Mouse (Mus musculus): Measurements from ENCODE around the gene Sestd1. TPM values are rescaled to one million over a fixed set of nuclear protein-coding genes. Genes with fewer than 3 reads are reported as not detected.

Gene Sestd1
- polyA plus RNA-seq, 1 experiment from 2014 or later: 9.9 TPM

DNA sequence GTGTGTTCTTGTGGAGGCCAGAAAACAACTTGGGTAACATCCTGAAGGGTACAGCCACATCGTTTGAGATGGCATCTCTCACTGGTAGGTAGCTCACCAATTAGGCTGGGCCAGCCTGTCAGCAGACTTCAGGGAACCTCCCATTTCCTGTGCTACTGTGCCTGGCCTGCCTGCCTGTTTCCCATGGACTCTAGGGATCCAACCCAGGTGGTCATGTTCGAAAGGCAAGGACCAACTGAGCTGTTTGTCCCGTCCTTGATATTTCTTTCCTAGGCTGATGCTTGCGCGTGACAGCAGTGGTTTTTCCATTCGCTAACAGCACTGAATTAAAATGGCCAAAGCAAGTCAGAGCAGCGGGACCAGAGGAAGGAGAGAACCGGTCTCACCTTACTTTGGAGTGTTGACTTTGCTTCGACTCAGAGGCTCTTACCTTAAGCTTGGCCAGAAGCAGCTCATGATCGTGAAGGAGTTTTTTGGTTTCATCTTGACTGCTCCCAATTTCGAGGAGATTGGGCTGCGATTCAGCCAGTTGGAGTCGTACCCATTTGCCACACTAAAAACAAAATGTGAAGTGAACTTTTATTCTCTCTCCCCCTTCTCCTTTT is 112.2 kb downstream of the Sestd1 start:
- peak overlapping the region; percentile 76 for H3K4me3 ChIP-seq
- 71% methylated on average over 13 of the region's 13 CpGs for WGBS
- H3K27me3 ChIP-seq (ENCODE audit: insufficient read depth, poor library complexity, severe bottlenecking): no peaks in the 10 kb centered on the region
- H3K27ac ChIP-seq: peak overlapping the region; percentile 97
- no peaks in the 10 kb centered on the region for H3K9me3 ChIP-seq
- peaks cover 45% of the 10 kb centered on the region for H3K4me1 ChIP-seq
- DNase-seq (ENCODE audit: low spot score): no peak
- peaks cover 33% of the 10 kb centered on the region for H3K36me3 ChIP-seq

DNA sequence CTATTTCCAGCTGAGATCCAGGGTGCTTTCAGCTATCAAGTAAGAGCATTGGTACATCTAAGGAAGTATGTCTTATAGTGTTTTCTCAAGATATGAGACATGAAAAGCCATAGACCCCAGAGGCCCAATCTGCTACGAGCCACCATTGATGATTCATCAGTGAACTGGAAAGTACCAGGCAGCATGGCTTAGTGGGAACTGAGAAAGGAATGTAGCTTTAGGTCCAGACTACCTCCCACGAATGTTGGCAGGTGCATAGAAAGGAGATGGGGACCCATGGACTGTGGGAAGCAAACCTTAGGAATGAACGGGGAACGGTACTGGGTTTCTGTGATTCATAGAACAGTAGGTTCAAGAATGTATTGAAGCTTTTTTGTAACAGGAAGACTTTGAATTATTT is 114.0 kb downstream of the Sestd1 start:
- Histone ChIP-seq H3K36me3 (peaks cover 50% of the 10 kb centered on the region), H3K27ac (no peak overlapping the region), H3K9me3 (no peaks in the 10 kb centered on the region), H3K4me1 (peaks cover 26% of the 10 kb centered on the region), H3K4me3 (no peak overlapping the region; the same call in 1 of the 2 replicates), H3K27me3 (ENCODE audit: insufficient read depth, poor library complexity, severe bottlenecking) (no peaks in the 10 kb centered on the region)
- 76% methylated on average over 4 of the region's 4 CpGs for WGBS
- DNase-seq (ENCODE audit: low spot score): no peak

DNA sequence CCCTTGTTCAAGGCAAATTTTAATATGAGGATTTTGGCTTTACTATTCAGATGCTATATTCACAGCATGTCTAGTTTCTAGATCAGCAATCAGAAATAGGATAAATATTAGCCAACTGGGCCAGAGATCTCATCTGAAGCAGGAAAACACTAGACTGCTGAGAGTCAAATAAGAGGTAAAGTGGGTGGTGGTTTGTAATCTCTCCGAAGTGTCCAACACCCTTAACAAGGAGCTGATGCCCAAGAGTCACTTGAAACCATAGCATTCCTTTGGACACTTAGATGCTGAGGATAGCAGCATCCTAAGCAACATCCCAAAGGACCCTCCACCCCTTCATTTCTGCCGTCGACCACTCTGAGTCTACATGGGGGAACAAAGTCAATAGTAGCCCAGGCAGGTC is 115.7 kb downstream of the Sestd1 start:
- no peak for DNase-seq (ENCODE audit: low spot score)
- H3K4me3 ChIP-seq: no peak overlapping the region
- peaks cover 21% of the 10 kb centered on the region for H3K4me1 ChIP-seq
- H3K9me3 ChIP-seq: no peaks in the 10 kb centered on the region
- no peaks in the 10 kb centered on the region for H3K27me3 ChIP-seq (ENCODE audit: insufficient read depth, poor library complexity, severe bottlenecking)
- peaks cover 67% of the 10 kb centered on the region for H3K36me3 ChIP-seq
- WGBS: 61% methylated on average over 3 of the region's 3 CpGs
- no peak overlapping the region for H3K27ac ChIP-seq

DNA sequence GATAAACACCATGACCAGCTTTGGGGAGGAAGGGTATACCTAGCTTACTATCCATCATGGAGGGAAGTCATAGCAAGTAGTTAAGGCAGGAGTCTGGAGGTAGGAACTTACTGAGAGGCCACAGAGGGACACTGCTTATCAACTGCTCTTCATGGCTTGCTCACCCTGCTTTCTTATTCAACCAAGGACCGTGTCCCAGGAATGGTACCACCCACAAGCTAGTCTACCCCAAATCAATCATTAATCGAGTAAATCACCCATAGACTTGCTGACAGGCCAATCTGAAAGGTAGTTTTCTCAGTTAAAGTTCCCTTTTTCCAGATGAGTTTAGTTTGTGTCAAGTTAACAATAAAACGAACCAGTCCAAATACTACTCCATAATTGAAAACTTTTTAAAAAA is 117.0 kb downstream of the Sestd1 start:
- Histone ChIP-seq H3K27me3 (ENCODE audit: insufficient read depth, poor library complexity, severe bottlenecking) (no peaks in the 10 kb centered on the region), H3K27ac (no peak overlapping the region), H3K4me3 (no peak overlapping the region), H3K4me1 (peaks cover 20% of the 10 kb centered on the region), H3K9me3 (no peaks in the 10 kb centered on the region), H3K36me3 (peaks cover 80% of the 10 kb centered on the region)
- DNase-seq (ENCODE audit: low spot score): no peak
- 90% methylated on average over 3 of the region's 3 CpGs for WGBS

DNA sequence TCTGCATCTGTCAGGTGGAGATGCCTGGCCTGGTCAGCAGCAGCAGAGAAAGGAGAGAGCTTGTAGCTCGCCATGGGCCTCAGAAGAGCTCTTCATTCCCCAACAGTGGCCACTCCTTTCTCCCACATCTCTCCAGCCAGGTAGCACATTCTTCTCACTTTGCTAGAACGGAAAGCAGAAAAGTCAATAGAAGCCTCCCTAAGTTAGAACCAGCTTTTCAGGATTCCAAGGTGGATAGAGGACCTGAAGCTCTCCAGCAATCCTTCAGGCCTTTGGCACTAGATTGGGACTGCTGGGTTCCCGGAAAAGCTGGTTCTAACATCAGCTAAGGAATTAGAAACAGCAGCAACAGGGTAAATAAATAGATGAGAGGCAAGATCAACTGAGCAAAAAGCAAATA is 118.3 kb downstream of the Sestd1 start:
- no peaks in the 10 kb centered on the region for H3K27me3 ChIP-seq (ENCODE audit: insufficient read depth, poor library complexity, severe bottlenecking)
- no peak overlapping the region for H3K27ac ChIP-seq
- H3K4me3 ChIP-seq: no peak overlapping the region
- 79% methylated on average over 3 of the region's 3 CpGs for WGBS
- H3K36me3 ChIP-seq: peaks cover 74% of the 10 kb centered on the region
- H3K4me1 ChIP-seq: peaks cover 8% of the 10 kb centered on the region
- no peak for DNase-seq (ENCODE audit: low spot score)
- H3K9me3 ChIP-seq: no peaks in the 10 kb centered on the region

DNA sequence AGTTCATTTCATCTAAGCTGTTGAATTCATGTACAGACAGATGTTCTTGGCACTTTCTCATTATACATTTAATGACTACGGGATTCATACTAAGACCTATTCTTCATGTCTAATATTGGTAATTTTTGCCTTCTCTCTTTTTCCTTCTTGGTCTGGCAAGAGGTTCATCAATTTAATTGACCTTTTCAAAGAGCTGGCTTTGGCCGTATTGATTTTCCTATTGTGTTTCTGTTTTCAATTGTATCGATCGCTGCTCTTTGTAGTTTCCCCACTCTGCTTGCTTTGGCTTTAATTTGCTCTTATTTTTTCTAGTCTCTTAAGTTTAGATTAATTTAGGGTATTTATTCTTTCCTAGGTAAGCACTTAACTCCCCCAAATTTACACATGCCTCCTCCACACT is 122.8 kb downstream of the Sestd1 start:
- Histone ChIP-seq H3K4me3 (no peak overlapping the region), H3K27ac (no peak overlapping the region), H3K36me3 (peaks cover 58% of the 10 kb centered on the region), H3K4me1 (peaks cover 4% of the 10 kb centered on the region; the same call in 1 of the 2 replicates), H3K27me3 (ENCODE audit: insufficient read depth, poor library complexity, severe bottlenecking) (no peaks in the 10 kb centered on the region), H3K9me3 (no peaks in the 10 kb centered on the region)
- 94% methylated on average over 4 of the region's 4 CpGs for WGBS
- DNase-seq (ENCODE audit: low spot score): no peak

DNA sequence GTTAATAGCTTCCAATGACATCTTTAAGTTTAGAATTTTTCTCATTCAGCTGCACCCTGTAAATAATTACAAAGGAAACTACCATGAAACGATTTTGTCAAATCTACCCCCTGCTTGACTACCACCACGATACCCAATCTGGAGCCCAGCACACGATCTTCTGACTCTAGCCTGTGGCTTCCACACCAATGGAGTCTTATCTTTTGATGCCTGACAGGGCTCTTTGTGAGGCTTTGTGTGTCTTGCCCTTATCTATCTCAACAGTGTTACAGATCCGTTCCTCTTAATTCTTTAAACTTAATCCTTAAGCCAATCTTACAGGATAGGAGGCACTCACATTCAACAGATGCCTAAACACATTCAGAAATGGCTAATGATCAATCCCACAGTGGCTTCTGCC is 126.3 kb downstream of the Sestd1 start:
- peak; percentile 80 for DNase-seq (ENCODE audit: low spot score)
- H3K36me3 ChIP-seq: peaks cover 25% of the 10 kb centered on the region
- no peaks in the 10 kb centered on the region for H3K9me3 ChIP-seq
- H3K27ac ChIP-seq: no peak overlapping the region
- peaks cover 15% of the 10 kb centered on the region; the same call in 1 of the 2 replicates for H3K4me1 ChIP-seq
- no peaks in the 10 kb centered on the region for H3K27me3 ChIP-seq (ENCODE audit: insufficient read depth, poor library complexity, severe bottlenecking)
- WGBS: 15% methylated on average over 4 of the region's 4 CpGs
- no peak overlapping the region for H3K4me3 ChIP-seq

DNA sequence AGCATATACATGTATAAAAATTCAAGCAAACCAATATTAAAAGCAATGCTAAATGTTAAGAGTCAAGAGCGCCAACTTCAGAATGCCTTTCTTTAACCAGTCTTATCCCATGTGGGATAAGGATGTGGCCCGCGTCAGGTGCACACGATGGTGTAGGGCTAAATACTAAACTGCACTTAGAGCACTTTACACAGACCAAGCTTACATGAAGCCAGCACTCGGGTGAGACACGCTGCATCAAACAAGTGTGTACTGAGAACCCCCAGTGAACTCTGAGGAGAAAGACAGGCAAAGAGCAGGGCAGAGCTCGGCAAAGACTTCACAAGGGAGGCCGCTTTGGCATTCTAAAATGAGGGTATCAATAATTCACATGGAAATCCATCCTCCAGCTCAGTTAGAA is 129.1 kb downstream of the Sestd1 start:
- peaks cover 3% of the 10 kb centered on the region for H3K36me3 ChIP-seq
- no peaks in the 10 kb centered on the region for H3K27me3 ChIP-seq (ENCODE audit: insufficient read depth, poor library complexity, severe bottlenecking)
- H3K9me3 ChIP-seq: no peaks in the 10 kb centered on the region
- peaks cover 33% of the 10 kb centered on the region for H3K4me1 ChIP-seq
- no peak for DNase-seq (ENCODE audit: low spot score)
- H3K27ac ChIP-seq: no peak overlapping the region
- 90% methylated on average over 8 of the region's 8 CpGs for WGBS
- H3K4me3 ChIP-seq: no peak overlapping the region

DNA sequence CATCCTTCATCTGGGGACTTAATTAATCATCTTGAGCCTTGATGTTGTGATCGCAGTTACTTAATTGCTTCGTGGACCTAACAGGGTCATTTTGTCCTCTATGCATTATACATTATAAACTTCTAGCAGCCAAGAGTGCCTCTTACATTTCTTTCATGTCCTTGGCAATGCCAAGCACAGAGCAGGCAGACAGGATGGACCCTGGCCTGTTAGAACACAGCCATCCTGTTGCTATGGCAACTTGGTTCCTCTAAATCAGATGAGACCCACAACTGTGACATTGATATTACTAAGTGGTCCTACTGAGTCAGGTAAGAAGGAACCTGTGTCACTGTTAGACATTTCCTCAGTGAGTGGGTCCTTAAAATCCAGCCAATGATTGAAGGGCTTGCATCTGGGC is 130.8 kb downstream of the Sestd1 start:
- Histone ChIP-seq H3K4me3 (no peak overlapping the region), H3K9me3 (no peaks in the 10 kb centered on the region), H3K36me3 (no peaks in the 10 kb centered on the region), H3K4me1 (peaks cover 41% of the 10 kb centered on the region), H3K27me3 (ENCODE audit: insufficient read depth, poor library complexity, severe bottlenecking) (no peaks in the 10 kb centered on the region), H3K27ac (no peak overlapping the region)
- DNase-seq (ENCODE audit: low spot score): no peak
- 82% methylated on average over 2 of the region's 2 CpGs for WGBS

DNA sequence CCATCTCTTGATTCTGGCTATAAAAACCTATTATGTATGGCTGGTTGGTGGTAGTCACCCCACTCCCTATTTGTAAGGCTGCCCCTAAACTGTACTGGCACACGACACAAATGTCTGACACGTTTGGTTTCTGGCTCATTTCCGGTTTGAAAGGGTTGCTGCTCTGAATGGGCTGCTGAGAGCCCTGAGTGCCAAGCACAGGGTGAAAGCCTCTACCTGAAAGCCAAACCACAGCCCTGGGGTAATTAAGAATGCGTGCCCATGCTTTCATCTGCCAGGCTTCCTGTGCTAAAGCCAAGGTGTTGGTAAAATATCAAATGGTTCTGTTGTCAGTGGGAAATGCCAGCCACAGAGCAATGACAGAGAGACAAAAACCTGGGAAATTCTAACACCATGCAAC is 132.2 kb downstream of the Sestd1 start:
- Histone ChIP-seq H3K36me3 (no peaks in the 10 kb centered on the region), H3K9me3 (no peaks in the 10 kb centered on the region), H3K27me3 (ENCODE audit: insufficient read depth, poor library complexity, severe bottlenecking) (no peaks in the 10 kb centered on the region), H3K4me1 (peaks cover 42% of the 10 kb centered on the region), H3K4me3 (no peak overlapping the region), H3K27ac (no peak overlapping the region)
- DNase-seq (ENCODE audit: low spot score): no peak
- 66% methylated on average over 4 of the region's 4 CpGs for WGBS

DNA sequence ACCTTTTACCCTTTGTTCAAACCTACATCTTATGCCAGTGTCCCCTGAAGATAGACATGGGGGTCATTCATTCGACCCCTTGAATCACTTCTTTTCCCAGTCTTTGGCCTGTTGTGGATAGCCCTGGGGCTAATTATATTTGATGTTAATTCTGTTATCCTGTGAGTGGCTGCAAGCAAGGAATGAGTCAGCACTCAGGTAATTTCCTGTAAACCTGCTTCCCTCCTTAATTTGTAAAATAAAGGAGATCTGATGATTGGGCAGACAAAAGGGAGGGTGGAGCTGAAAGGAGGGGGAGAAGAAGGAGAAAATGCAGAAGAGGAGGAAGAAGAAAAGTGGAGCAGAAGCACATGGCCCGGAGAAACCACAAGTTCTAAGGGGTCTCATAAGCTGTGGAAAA is 133.4 kb downstream of the Sestd1 start:
- DNase-seq (ENCODE audit: low spot score): no peak
- Histone ChIP-seq H3K36me3 (peaks cover 3% of the 10 kb centered on the region; the same call in 1 of the 2 replicates), H3K4me1 (peaks cover 42% of the 10 kb centered on the region), H3K27ac (no peak overlapping the region), H3K27me3 (ENCODE audit: insufficient read depth, poor library complexity, severe bottlenecking) (no peaks in the 10 kb centered on the region), H3K9me3 (no peaks in the 10 kb centered on the region), H3K4me3 (no peak overlapping the region)
- WGBS: 78% methylated on average over 2 of the region's 2 CpGs

DNA sequence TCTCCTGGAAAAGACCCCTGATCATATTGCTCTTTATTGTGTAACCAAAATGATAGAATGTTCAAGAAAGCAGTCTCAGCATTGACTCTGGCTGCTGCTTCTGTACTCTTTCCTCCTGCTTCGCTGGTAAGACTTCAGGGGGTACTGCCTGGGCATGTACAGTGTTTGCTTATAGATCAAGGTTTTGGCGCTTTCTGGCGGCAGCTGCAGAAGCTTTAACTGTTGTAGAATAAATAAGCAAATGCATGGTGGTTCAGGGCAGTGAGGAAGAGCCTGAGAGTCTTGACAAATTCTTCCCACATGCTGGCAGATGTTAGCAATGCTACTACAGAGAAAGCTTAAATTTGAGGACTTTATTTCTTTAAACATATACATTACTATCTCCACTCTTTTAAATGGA is 134.1 kb downstream of the Sestd1 start:
- peaks cover 4% of the 10 kb centered on the region; the same call in 1 of the 2 replicates for H3K36me3 ChIP-seq
- no peak for DNase-seq (ENCODE audit: low spot score)
- H3K27me3 ChIP-seq (ENCODE audit: insufficient read depth, poor library complexity, severe bottlenecking): no peaks in the 10 kb centered on the region
- 62% methylated on average over 3 of the region's 3 CpGs for WGBS
- no peak overlapping the region for H3K4me3 ChIP-seq
- H3K4me1 ChIP-seq: peaks cover 42% of the 10 kb centered on the region
- no peaks in the 10 kb centered on the region for H3K9me3 ChIP-seq
- no peak overlapping the region for H3K27ac ChIP-seq

DNA sequence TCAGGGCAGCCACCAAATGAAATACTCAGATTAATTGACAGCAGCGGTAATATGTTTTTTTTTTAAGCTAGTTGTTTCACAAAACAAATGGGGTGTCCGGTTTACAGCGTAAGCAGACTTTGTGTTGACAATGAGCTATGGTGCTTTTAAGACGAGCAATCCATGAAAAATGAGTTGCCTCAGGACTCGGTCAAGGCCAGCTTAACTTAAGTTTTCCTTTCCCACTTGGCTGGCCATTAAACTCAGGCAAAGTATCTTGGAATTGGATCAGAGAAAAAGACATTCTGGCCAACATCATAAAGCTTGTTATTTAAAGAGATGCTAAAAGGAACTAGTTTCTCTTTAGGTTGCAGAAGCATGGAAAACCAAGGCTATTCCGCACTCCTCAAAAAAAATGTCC is 136.9 kb downstream of the Sestd1 start:
- no peak for DNase-seq (ENCODE audit: low spot score)
- 87% methylated on average over 6 of the region's 6 CpGs for WGBS

DNA sequence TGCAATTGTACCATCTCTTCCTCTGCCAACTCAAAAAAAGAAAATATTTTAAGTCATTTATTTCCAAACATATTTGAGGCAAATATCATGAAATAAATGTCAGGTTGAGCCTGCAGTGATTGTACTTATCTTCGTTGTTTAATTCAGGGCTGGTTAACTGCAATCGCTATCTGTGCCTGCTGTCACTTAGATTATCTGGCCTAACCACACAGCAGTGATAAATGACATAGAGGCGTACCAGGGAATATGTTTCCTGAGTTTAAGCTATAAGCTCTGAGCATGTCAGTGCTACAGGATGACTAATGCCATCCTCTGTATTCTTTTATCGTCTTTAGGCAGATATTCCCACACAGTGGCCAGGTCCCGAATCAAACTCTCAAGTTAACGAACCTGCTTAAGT is 141.5 kb downstream of the Sestd1 start:
- Histone ChIP-seq H3K9me3 (no peaks in the 10 kb centered on the region), H3K36me3 (peaks cover 12% of the 10 kb centered on the region; the same call in 1 of the 2 replicates), H3K27ac (no peak overlapping the region), H3K4me3 (no peak overlapping the region), H3K4me1 (peaks cover 9% of the 10 kb centered on the region; the same call in 1 of the 2 replicates), H3K27me3 (ENCODE audit: insufficient read depth, poor library complexity, severe bottlenecking) (no peaks in the 10 kb centered on the region)
- no peak for DNase-seq (ENCODE audit: low spot score)
- WGBS: 76% methylated on average over 6 of the region's 6 CpGs

More for the DNA sequence above, 136.9 kb downstream of the Sestd1 start:
- H3K27me3 ChIP-seq (ENCODE audit: insufficient read depth, poor library complexity, severe bottlenecking): no peaks in the 10 kb centered on the region
- no peaks in the 10 kb centered on the region for H3K9me3 ChIP-seq
- H3K27ac ChIP-seq: no peak overlapping the region
- H3K36me3 ChIP-seq: peaks cover 11% of the 10 kb centered on the region; the same call in 1 of the 2 replicates
- H3K4me1 ChIP-seq: peaks cover 38% of the 10 kb centered on the region
- H3K4me3 ChIP-seq: no peak overlapping the region
